Mouse (Mus musculus) embryonic stem cell, embryonic (primary cell): ENCODE measurements around the gene Vat1l.

ENCODE experiments used
- CTCF ChIA-PET, 4 experiments: fragments of 300-600 bp in 2 of 4; fragments of 350-600 bp in 2 of 4; sonication (Branson Sonifier 250); formaldehyde crosslinking; loops; one replicate each; lab custom pipeline; 2022; ENCODE audit warnings: inconsistent platforms in 2 of 4; lab: Charles Lee
- POLR2A ChIA-PET, 4 experiments: fragments of 300-600 bp in 2 of 4; fragments of 350-600 bp in 2 of 4; sonication (Branson Sonifier 250); formaldehyde crosslinking; loops; one replicate each; lab custom pipeline; 2022; ENCODE audit warnings: antibody characterized with exemption in 4 of 4, inconsistent platforms in 1 of 4; lab: Charles Lee

Gene Vat1l

GRCm38 (mm10) chr8:114205221-114205901 is at the start of gene Vat1l:
Vat1l (plus strand) TSS chr8:114205612.
- ChIA-PET CTCF (no interaction called here), POLR2A (interaction anchor here in 1 of 4 experiments (0.5 kb wide), 1 partner anchor 214 kb away, joined by 4 read pairs; no protein-coding TSS in a partner anchor)

- ChIA-PET POLR2A (interaction anchor here in 1 of 4 experiments (0.6 kb wide), 1 partner anchor 220 kb away, joined by 4 read pairs; no protein-coding TSS in a partner anchor), CTCF (no interaction called here)
Observed at GRCm38 (mm10) chr8:114158586-114158985, 46.8 kb upstream of the Vat1l start.

DNA sequence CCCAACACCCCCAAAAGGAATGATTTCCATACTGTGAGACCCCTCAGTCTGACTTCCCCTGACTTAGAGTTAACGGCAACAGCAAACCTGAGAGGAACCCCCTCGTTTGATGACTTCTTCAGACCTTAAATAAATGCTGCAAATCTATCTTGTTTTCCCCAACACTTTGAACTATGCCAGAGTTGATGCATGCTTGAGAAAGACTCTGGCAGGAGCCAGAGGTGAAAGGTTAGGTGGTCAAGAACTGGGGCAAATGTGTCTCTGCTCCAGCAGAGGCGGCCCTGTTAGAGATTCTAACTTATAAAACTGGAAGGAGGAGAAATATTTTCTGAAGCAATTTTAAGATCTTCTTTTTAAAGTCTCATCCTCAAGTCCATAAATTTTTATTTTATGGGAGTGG is 45.7 kb upstream of the Vat1l start:
- ChIA-PET CTCF (no interaction called here), POLR2A (interaction anchor here in 1 of 4 experiments (0.6 kb wide), 1 partner anchor 527 kb away, joined by 3 read pairs; no protein-coding TSS in a partner anchor)

- ChIA-PET POLR2A (no interaction called here), CTCF (no interaction called here)
Observed at GRCm38 (mm10) chr8:114163871-114164270, 41.5 kb upstream of the Vat1l start.

DNA sequence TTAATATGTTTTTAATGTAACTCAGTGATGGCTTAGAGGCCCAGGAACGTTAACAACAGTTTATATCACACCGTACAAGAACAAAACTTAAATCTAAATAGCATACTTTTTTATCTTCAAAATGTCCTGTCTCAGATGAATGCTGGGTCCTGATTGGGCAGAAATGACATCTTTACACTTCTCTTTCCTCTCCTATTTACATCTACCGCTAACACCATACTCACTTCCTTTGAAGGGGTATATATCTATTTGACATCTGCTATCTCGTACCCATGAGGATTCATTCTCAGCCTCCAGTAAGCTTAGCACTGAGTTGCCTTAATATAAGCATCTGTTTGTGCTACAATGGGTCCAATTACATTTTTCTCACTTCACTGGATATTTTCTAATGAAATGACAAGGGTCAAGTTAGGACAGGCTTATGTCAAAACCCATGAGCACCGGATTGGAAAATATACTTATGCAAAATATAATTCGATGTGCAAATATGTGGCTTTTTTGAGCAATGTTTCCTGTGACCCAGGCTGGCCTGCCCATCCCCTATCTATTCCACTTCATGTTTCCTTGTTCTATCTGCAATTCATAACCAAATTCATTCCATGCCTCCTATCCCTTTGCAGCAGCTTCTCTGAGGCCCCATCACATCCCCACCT is 40.8 kb upstream of the Vat1l start:
- ChIA-PET POLR2A (no interaction called here), CTCF (no interaction called here)

DNA sequence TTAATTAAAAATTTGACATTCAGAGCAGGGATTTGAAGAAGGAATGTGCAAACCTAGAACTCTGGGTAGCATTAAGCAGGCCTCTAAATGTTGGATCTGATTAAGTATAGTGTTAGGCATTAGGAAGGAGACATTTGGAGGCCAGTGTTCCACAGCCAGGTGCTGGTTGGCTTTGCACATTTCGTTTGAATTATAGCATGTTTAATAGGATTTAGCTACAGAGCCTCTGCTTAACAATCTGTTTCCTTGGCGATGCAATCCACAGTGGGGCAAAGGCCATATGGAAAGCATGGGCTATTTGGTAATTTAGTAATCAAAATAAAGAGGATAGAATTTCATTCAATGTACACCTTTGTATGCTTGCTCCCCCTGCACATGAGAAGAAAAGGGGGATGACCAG is 39.7 kb upstream of the Vat1l start:
- ChIA-PET CTCF (no interaction called here), POLR2A (no interaction called here)

DNA sequence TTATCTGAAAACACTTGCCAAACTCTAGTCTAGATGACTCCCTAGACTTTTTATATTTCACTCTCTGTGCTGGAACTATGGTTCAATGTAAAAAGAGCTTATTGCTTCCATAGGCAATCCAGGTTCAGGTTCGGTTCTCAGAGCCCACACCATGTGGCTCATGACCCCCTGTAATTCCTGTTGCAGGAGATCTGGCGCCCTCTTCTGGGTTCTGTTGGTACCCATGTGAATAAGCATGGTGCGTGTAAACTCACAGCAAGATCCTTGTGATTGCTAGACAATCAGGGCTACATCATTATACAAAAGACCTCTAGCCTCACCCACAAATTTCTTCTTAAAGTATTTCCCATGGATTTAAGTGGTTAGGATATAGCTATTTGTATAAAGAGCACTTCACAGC is 28.7 kb upstream of the Vat1l start:
- POLR2A ChIA-PET, result no interaction called here
- CTCF ChIA-PET, result interaction anchor here (0.6 to 1.0 kb wide), 3 partner anchors 54 to 96 kb away, joined by 3 read pairs; no protein-coding TSS in a partner anchor

- CTCF ChIA-PET, result no interaction called here
- POLR2A ChIA-PET, result no interaction called here
Observed at GRCm38 (mm10) chr8:114193334-114193733, 12.1 kb upstream of the Vat1l start.

DNA sequence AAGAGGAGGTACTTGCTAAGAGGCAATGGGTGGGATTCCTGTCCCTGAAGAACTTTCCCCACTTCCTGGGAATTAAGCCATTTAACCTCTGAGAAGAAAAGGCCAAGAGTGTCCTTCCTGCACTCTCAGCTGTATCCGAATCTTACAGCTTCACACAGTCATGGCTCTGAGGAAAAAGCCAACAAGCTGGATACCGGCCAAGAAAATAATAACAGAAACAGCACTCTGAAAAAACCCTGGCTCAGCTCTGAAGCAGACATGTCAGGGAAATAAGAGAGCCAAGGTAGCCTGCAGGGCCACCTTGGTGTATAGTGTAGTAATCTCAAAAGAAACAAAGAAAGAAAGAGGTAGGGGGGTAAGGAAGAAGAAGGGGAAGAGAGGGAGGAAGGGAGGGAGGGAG is 6.4 kb upstream of the Vat1l start:
- POLR2A ChIA-PET, result no interaction called here
- CTCF ChIA-PET, result no interaction called here

GRCm38 (mm10) chr8:114206421-114206983 is 1.1 kb downstream of the Vat1l start:
- CTCF ChIA-PET, result interaction anchor here in 1 of 4 experiments (0.6 to 0.7 kb wide), 2 partner anchors 29 to 1776 kb away, joined by 3 to 6 read pairs; no protein-coding TSS in a partner anchor
- POLR2A ChIA-PET, result no interaction called here

DNA sequence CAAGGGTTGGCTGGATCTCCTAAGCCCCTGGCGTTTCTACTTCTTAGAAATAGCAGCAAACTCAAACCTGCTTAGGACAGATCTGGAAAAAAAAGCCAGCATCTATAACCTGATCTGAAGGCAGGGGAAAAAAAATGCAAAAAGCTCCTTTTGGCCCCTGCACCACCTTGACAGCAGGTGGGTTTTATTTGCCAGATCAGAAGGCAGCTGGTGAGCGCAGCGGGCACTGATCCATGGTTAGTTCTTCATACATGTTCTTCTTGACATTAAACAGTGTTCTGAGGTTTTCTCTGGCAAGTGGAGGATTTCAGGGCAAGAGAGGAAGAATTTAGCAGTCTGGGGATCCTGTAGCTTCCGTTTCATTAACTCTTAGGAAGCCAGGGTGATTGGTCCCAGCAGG is 1.6 kb downstream of the Vat1l start:
- ChIA-PET POLR2A (no interaction called here), CTCF (interaction anchor here in 1 of 4 experiments (0.6 to 0.7 kb wide), 2 partner anchors 29 to 1776 kb away, joined by 3 to 6 read pairs; no protein-coding TSS in a partner anchor)

DNA sequence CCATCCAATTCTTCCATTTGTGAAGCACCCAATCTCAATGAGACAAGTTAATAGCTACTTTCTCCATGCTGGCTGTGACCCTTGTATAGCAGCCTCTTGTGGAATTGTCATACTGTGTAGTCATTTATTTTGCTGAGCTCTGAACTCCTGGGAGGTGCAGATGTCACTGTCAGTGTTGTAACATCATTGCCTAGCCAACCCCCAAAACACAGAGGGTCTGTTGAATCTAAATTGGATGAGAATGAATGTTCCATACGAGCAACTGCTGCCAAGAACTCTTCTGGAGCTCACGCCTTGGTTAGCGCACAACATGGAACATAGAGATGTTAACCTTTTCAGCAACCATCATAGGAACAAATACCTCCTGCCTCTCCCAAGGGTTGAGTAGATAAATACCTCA is 15.4 kb downstream of the Vat1l start:
- POLR2A ChIA-PET, result no interaction called here

GRCm38 (mm10) chr8:114222001-114222400 is 16.6 kb downstream of the Vat1l start:
- POLR2A ChIA-PET, result no interaction called here
- CTCF ChIA-PET, result no interaction called here

More for the DNA sequence above, 15.4 kb downstream of the Vat1l start:
- CTCF ChIA-PET, result no interaction called here

DNA sequence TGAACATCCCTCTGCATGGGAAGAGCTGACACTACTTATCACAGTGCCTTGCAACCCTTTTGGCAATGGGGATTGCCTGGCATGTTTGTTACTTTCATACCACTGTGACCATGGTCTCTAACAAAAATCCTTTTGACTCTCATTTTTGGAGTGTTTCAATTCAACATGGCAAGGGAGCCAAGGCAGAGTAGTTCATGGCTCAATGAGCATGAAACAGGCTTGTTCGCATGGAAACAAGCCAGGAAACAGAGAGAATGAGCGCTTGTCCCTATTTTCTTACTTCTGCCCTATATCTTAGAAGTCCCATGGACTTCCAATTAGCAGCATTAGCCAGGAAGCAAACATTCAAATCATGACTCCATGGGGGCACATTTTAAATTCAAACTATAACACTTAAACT is 18.6 kb downstream of the Vat1l start:
- CTCF ChIA-PET, result no interaction called here
- POLR2A ChIA-PET, result no interaction called here

- POLR2A ChIA-PET, result no interaction called here
- CTCF ChIA-PET, result no interaction called here
Observed at GRCm38 (mm10) chr8:114251321-114252065, 46.1 kb downstream of the Vat1l start.

- ChIA-PET CTCF (no interaction called here), POLR2A (no interaction called here)
Observed at GRCm38 (mm10) chr8:114258685-114259084, 53.3 kb downstream of the Vat1l start.

- ChIA-PET POLR2A (no interaction called here), CTCF (no interaction called here)
Observed at GRCm38 (mm10) chr8:114259713-114260355, 54.4 kb downstream of the Vat1l start.

GRCm38 (mm10) chr8:114262331-114262730 is 56.9 kb downstream of the Vat1l start:
- ChIA-PET POLR2A (no interaction called here), CTCF (no interaction called here)

GRCm38 (mm10) chr8:114274558-114274957 is 69.1 kb downstream of the Vat1l start:
- CTCF ChIA-PET, result no interaction called here
- POLR2A ChIA-PET, result no interaction called here
